Mouse (Mus musculus): Measurements from ENCODE around the gene Ror1.
A peak's percentile ranks its signal among the peaks of the same experiment; 100 is the strongest.

Ror1 gene

DNA sequence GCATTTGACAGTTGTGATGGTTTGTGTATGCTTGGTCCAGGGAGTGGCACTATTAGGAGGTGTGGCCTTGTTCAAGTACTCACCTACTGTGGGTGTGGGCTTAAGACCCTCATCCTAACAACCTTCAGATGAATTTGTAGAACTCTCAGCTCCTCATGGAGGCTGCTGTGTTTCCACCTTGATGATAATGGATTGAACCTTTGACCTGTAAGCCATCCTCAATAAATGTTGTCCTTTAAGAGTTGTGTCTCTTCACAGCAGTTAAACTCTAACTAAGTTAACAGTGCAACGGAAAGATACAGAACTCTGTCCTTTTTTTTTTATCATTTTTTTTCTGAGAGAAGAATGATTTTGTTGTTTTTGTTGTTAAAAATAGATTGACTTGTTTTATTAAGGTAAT, 23.8 kb downstream of the Ror1 start:
- DNase-seq: no peak

DNA sequence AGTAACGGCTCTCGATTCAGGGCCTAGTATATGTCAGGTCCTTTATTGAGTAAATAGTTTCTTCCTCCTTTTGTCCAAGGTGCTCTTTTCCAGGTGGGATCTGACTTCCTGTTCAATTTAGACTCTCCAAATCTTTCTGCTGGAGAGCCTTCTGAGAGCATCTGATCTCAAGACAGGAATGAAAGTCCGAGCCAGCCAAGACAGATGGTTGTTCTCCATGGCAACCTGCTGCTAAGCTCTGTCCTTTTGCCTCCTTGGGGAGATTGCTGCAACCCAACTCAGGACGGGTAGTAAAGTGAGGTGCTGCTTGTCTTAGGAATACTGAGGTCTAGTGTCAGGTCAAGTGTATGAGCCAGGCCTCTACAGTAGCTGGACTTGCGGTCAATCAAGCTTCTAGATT, 25.0 kb downstream of the Ror1 start:
- no peak for DNase-seq

DNA sequence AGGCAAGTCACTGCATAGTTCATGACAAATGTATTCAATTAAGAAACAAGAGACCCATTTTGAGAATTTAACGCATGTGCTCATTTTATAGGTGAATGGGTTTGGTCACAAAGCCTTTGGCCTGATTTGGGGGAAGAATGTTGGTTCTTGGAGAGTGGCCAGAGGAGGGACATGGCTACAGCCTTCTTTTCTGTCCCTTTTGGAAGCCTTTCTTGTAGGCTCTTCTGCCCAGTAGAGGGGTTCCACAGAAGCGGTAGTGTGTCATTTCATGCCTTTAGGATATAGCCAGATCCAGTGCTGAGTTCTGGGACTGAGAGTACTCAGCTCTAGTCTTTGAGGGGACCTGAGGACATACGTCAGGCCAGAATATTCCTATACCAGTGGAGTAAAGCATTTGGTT, 26.8 kb downstream of the Ror1 start:
- no peak for DNase-seq

DNA sequence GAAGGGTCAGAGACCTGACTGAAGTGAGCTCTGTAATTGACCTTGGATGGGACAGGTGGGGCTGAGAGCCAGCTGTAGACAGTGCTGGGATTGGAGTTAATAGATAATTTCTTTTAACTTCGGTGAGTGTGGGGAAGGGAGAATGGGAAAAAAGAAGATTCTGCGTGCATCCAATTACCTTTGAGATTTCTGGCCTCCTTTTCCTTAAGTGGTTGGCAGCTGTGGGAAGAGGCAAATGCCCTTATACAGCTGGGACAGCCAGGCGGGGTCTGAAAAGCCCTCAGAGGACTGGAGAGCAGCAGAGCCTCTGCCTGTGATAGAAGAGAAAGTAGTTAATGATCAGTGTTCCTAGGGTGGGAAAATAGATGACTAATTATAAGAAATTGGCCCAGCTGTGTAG, 27.9 kb downstream of the Ror1 start:
- DNase-seq: peak; percentile 62

DNA sequence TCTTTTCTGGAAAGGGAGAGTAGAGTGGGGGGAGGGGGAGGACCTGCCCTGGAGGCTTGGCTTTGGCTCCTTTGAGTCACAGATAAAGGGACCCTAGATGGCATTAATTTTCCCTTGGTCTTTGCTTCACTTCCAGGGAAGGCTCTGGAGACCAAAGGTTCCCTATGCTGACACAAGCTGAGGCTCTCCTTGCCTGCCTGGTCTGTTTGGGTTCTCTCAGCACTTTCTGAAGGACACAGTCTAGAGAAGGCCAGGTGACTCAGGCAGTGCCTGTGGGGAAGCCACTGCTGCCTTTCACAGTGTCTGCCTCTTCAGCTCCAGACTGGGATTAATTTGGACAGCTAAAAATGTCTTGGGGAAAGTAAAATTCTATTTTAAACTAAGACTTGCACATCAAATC, 28.5 kb downstream of the Ror1 start:
- DNase-seq: no peak

DNA sequence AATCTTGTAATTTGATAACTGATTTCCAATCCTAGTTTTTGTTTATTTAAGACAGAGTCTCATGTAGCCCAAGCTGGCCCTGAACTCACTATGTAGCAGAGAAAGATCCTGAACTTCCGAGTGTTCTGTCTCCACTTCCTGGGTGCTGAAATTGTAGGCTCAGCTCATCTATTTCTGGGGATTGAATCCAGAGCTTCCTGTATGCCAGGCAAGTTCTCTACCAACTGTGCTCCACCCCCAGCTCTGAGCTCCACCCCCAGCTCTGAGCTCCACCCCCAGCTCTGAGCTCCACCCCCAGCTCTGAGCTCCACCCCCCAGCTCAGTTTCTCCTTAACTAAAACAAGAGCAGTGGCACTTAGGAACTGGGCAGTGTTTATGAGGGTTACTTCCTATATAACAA, 29.3 kb downstream of the Ror1 start:
- DNase-seq: no peak

DNA sequence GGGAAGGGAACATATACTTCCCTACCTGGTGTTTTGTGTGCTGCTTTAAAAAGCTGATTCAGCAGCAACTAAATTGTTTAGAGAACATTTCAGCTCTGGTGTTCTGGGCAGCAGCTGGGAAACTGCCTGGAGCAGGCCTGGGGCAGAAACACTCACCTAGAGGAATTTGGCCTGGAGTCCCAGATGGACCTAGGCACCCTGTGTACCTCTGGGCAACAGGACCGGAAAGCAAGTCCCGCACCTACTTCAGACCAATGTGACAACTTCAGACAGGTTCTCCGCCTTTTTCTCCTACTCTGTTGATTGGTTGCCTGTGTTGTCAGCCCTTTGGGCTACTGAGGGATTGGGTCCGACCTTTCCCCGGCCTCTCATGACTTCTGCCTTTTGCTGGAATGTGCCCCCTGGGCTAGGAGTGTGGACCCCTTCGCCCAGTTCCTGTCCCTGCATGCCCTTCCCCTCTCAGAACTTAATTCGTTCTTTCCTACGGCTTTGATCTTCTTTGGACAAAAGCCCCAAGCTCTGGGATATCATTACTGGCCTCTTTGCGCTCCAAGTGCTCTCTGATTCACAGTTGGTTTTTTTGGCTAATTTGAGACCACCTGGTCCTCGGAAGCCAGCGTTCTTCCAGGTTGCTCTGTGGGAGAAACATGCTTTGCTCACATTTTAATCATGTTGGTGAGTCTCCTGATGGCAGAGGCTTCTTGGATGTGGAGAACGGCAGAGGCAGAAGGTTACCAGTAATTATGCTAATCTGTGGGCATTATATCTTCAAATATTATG, 31.1 kb downstream of the Ror1 start:
- peak; percentile 24 for DNase-seq

DNA sequence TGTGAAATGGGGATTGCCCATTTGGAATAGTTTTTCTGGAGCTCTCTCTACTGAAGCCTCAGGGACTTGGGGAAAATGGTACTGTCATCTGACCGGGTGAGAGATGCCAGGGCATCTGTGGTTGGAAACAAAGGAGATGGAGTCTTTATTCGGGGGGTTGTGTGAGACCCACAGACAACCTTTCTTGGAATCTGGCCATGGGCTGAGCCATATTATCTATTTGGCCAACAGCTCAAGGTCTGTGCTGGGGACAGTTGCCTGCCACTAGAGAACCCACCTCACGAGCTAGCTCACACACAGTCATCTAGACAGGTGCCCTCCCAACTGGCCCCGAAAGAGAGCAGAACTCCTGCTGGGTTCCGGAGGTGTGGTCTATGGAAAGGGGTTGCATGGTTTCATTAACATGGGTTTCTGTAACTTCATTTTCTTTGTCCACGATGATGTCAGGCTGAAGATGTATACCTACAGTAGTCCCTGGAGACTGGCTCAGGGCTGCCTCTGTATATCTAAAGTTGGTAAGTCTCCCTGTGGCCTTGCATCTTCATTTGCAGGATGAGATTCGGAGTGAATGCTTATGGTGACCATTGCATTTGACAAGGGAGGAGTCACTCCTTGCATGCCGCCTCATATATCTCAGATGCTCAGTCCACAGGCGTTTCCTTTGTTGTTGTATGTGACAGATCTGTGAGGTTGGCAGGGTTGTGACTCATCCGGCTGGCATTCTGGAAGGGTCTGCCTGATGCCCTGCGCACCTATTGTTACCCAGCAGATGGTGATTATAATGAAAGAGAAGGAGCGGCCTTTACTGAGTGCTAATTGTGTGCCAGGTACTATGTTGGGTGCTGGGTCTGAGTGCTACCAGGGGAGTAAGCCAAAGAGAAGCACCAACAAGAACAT, 32.7 kb downstream of the Ror1 start:
- DNase-seq: no peak

DNA sequence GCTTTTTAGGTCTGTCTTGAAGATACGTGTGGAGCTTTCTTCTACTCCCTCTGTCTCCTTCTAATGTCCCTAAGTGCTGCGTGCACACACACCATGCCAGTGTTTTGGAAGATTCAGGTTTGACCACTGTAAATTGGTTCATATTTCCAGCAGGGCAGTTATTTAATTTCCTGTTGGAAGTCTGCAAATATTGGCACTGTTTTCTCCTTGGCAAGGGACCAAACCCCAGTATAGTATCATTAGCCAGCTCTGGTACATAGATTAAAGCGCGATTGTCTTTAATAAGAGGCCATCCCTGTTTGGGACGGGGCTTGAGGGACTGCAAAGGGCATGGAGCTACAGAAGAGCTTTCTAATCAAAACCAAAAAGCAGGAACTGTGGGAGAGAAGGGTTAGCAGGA, 33.6 kb downstream of the Ror1 start:
- DNase-seq: peak; percentile 55

DNA sequence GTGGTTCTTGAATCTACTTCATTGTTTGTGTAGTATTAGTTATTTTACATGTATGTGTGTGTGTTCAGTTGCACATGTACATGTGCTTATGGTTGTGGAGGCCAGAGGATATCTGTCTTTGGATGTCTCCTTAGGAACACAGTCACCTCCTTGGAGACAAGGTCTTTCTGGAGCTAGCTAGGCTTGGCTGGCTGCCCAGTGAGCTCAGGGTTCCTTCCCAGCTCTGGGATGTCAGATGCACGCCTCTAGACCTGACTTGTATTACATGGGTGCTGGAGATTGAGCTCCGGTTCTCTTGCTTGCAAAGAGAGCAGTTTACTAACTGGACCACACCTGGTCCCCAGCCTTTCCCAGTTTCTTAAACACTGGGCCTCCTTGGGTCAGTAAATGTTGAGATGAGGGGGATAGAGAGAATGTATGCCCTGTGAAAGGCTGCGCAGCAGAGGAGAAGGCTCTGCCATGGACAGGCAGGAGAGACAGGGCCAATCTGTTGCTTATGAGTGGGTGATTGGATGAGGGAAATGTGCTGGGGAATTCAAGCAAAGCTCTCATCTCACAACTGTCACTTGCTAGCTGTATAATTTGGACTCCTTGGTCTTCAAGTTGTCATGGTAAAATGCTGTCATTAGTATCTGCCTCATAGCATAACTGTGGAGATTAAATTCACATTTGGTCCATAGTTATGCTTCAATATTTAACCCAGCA, 35.3 kb downstream of the Ror1 start:
- DNase-seq: peak; percentile 78

DNA sequence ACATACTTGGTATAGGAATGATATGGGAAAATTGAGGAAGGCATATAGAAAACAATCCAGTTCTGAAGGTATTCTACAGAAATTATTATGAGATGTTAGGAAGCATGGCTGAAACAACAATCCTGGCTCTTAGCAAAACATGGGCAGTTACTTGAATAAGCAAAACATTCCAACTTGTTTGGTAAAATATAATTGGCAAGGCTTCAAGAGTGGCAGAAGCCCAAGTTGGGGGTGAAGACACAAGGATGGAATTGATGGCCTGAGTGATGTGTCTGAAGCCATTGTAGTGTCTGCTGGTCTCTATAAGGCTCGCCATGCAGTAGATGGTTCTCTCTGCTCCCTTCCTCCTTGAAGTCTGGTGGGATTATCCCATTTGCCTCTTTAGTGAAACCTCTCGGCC, 35.9 kb downstream of the Ror1 start:
- DNase-seq: no peak

DNA sequence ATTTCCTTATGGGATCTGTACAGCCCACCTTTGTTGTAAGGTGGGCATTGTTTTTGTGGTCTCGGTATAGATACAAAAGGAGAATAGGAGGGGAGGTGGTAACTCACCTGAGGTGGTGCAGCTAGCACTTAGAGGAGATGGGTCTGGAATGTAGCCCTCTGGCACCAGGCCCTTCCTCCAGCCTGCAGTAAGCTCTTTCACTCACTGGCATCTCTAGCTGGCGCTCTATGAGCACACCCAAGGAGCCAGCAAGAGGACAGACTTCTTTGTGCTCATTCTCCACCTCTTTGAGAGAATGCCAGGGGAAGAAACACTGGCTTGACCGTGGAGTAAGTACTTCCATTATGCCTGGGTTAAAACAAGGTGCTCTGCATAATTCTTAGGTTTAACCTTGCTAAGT, 36.7 kb downstream of the Ror1 start:
- DNase-seq: no peak

DNA sequence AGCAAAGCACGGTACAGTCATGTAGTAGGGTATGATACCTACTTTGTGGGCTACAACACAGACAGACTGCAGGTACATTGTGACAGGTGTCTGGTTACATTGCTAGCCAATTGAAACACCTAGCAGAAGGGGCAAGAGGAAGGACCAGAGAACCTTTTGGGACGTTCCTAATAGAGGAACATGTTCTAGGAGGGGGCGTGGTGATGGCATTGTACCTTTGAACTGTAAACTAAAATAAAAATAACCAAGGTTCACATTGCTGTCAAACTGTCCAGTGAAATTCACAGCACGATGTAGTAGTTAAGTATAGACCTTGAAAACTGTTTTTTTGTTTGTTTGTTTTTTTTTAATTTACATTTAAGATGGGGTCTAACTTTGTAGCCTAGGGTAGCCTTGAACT, 40.5 kb downstream of the Ror1 start:
- no peak for DNase-seq

DNA sequence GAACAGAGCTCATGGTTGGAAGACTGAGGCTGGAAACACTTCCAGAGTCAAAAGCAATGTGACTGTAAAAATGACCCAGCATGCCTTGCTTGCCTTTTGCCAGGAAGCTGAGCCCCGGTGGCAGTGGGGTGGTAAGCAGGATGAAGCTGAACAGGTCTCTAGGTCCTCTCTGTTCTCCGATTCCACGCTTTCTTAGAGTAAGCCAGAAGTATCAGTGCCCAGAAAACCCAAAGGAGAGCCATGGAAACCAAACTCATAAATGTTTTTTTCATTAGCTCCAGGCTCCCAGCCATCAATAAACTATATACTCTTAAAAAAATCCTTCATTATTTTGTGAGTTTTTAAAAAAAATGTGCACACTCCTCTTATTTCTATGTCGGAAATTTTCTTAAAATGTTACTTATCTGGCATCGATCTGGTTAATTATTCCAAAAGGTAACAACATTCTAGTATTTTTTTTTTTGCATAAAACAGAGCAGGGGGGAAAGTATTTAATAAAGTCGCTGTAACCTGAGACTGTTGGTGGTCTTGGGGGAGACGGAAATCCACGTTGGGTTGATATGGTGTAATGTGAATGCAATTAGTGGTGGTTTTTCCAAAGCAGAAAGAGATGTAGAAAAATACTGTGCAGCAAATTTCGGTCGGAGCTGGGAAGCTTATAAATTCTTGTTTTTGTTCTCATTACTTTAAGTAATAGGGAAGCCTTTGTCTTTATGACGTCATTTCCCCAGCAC, 41.7 kb downstream of the Ror1 start:
- no peak for DNase-seq

DNA sequence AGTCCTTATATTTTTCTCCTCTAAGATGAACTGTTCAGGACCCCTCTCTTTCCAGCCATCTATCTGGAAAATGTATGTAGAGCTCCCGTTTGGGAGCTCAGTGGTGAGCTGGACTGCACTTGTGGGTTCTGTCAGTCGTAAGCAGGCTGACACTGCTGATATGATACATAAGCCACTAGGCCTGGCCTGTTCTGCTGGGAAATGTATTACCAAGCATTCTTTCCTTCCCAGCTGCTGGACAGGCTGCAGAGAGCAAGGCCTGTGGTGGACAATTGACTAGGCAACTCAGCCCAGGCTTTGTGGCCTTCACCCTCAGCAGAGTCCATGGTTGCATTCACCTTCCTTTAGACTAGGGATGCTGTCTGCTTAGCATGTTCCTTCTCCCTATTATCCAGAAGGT, 46.0 kb downstream of the Ror1 start:
- DNase-seq: peak; percentile 38

DNA sequence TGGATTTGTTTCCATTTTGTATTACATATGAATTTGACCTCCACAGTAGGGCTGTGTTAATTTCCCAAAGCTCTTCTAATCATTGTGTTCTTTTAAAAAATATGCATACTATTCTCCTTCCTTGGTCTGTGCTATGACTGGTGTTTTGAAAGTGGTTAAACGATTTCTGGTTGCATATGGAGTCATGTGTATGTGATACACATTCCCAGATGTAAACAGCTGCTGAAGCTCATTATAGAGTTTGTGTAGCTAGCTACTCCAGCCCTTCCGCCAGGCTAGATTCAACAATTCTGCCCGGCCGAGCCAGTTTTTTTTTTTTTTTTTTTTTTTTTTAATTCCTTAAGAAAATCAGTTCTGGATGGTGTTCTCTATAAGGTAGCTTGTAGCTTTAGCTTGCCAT, 49.2 kb downstream of the Ror1 start:
- DNase-seq: no peak

DNA sequence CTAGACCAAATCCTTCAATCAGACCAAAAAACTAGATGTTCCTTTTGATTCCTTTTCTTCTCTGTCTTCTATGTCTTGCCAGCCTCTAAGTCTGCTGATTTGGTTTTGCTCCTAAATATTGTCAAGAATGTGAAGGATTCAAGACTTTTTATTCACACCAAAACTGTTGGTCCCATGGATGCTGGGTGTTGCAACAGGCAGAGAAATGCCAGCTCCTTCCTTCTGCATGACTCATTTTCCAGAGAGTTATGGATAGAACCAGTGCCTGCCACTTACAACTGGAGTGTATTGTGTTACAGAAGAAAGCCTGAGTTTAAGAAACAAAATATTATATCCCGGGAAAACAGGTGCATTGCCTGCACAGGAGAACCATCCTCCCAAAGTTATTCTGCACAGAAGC, 55.2 kb downstream of the Ror1 start:
- DNase-seq: no peak

DNA sequence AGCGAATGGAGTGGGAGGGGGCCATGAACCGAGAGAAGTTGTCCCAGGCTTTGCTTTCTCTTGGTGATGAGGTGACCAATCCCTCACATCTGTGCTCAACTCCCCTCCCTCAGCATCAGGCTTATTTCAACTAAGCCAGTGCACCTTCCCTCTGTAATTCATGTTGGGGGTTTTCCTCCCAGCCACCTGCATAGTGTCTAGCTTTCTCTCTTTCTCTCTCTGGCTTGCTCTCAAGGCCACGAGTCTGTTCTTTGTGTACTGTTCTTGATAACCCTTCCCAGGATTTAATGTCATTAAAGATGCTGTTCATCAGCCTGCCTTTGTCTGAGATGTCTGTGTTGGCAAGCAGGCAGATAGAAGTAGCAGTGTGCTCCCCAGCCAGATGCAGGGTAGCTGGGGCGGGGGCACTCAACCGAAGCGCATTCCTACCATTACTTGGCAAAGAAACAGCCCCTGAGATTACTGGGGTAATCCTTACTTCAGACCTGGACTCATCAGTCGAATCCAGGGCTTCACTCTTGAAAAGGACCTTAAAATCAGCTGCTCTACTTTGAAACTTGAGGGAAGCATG, 59.1 kb downstream of the Ror1 start:
- no peak for DNase-seq

DNA sequence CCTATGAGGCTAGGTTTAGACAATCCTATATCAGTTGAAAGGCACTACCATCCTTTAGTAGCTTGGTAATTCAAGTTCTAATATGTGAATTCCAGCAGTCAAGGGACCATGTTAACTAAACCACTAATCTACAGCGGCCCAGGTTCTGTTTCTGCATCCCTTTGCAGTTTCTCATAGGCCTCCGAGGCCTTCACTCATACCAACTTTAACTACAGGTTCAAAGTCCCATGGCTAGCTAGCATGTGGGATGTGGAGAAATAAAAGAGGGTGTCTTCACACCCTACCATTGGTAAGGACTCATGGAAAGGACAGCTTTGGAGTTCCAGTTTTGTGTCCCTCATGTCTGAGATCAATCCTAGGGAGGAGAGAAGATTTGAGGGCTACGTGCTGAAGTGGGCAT, 60.1 kb downstream of the Ror1 start:
- no peak for DNase-seq

DNA sequence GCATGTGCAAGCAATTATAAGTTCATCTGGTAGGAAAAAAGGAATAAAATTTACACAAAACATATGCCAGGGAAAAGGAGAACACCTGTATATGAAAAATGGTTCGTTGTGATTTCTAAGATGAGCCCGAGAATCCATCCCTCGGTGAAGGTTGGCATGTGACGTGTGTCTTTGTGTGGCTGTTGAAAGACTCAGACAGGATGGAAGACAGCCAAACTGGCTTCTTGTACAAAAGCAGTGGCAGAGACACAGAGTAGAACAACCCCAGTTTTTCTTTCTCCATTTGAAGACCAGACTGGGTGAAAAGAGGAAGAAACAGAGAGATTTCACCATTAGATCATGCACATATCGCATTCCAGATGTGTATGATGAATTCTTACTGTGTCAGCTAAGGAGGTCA, 62.8 kb downstream of the Ror1 start:
- no peak for DNase-seq

DNA sequence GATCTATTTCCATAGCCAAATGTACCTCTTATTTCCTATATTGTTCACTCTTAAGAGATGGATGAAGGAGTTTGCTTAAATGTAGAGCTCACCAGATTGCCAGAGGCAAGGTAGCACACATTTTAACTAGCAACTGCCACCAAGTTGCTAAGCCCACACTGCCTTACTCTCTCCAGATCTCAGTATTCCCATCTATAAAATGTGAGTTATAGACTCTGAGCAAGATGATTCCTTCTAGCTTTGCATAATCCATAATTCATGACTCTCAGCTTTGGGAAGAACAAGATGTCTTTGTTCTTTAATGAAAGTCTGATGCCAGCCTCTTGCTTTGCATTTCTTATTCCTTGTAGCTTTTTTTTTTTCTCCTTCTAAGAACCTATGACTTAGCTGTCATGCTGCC, 64.6 kb downstream of the Ror1 start:
- DNase-seq: no peak

DNA sequence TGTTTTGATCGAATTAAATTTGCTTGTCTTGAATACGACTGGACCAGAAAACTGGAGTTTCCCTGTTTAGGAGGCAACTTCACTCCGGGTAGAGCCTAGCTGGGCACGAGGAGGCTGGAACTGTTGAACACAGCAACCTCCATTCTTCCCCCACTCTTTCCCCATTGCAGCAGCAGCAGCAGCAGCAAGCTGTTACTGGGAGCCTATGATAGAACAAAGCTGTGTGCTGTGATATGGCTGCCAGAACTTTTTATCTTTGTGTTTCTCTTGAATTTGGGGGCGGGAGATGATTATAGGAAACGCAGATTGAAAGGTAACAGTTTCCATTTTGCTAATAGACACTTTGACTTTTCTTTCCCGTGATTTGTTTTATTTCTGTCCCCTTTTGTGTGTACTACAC, 70.2 kb downstream of the Ror1 start:
- DNase-seq: no peak

DNA sequence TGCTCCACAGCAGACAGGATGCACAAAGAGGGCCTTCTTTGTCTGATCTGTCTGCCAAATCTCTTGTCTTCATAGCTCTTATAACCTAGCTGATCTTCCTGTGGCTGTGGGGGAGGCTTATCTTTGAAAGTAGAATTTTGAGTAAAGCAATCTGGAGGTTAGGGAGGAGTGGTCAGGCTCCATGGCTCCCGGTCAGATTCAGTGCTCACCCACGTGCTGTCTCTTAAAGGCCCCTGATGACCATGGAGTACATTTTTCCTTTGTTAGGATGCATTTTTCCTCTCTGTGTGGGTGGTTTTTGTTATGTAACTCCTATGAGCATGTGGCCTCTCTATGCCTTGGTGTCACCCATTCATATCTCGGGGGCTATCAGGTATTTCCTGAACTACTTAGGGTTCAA, 71.3 kb downstream of the Ror1 start:
- peak; percentile 24 for DNase-seq
